Mouse (Mus musculus): Measurements from ENCODE around the gene Prex1. TPM values are rescaled to one million over a fixed set of nuclear protein-coding genes. Genes with fewer than 3 reads are reported as not detected.

Gene Prex1
- polyA plus RNA-seq, 1 experiment from 2014 or later = 11.6 TPM

- 73% methylated on average over 3 of the region's 3 CpGs for WGBS
- Histone ChIP-seq H3K4me1 (ENCODE audit: control insufficient read depth, insufficient read depth, low read length) (no peaks in the 10 kb centered on the region), H3K4me3 (ENCODE audit: low read length) (no peak overlapping the region), H3K4me2 (ENCODE audit: low read depth, low read length) (no peak overlapping the region), H3K27me3 (ENCODE audit: control insufficient read depth, insufficient read depth, low read length) (no peaks in the 10 kb centered on the region), H3K27ac (ENCODE audit: low read length) (no peak overlapping the region), H3K9me3 (replicated peaks; ENCODE audit: control insufficient read depth, low read length) (no peaks in the 10 kb centered on the region), H3K9ac (ENCODE audit: low read length) (no peak overlapping the region), H3K36me3 (ENCODE audit: control insufficient read depth, insufficient read depth) (peaks cover 21% of the 10 kb centered on the region)
- ATAC-seq (replicated peaks; ENCODE audit: extremely low read depth, insufficient read depth, low FRiP score) = peak; percentile 62; the same call in 1 of the 2 replicates
These were observed 129.1 kb downstream of the Prex1 start for GRCm38 (mm10) chr2:166584491-166584890.

GRCm38 (mm10) chr2:166583292-166583691 is 130.3 kb downstream of the Prex1 start:
- H3K27ac ChIP-seq (ENCODE audit: low read length) = no peak overlapping the region
- no peak overlapping the region for H3K4me3 ChIP-seq (ENCODE audit: low read length)
- H3K9ac ChIP-seq (ENCODE audit: low read length) = no peak overlapping the region
- H3K4me1 ChIP-seq (ENCODE audit: control insufficient read depth, insufficient read depth, low read length) = no peaks in the 10 kb centered on the region
- peaks cover 18% of the 10 kb centered on the region for H3K36me3 ChIP-seq (ENCODE audit: control insufficient read depth, insufficient read depth)
- no peaks in the 10 kb centered on the region for H3K9me3 ChIP-seq (replicated peaks; ENCODE audit: control insufficient read depth, low read length)
- ATAC-seq (replicated peaks; ENCODE audit: extremely low read depth, insufficient read depth, low FRiP score) = no peak
- 95% methylated on average over 5 of the region's 5 CpGs for WGBS
- H3K4me2 ChIP-seq (ENCODE audit: low read depth, low read length) = no peak overlapping the region
- H3K27me3 ChIP-seq (ENCODE audit: control insufficient read depth, insufficient read depth, low read length) = no peaks in the 10 kb centered on the region

GRCm38 (mm10) chr2:166581881-166582583 is 131.6 kb downstream of the Prex1 start:
- 87% methylated on average over 21 of the region's 21 CpGs for WGBS
- Histone ChIP-seq H3K9ac (ENCODE audit: low read length) (no peak overlapping the region), H3K27me3 (ENCODE audit: control insufficient read depth, insufficient read depth, low read length) (no peaks in the 10 kb centered on the region), H3K27ac (ENCODE audit: low read length) (no peak overlapping the region), H3K9me3 (replicated peaks; ENCODE audit: control insufficient read depth, low read length) (no peaks in the 10 kb centered on the region), H3K36me3 (ENCODE audit: control insufficient read depth, insufficient read depth) (peaks cover 18% of the 10 kb centered on the region), H3K4me2 (ENCODE audit: low read depth, low read length) (no peak overlapping the region), H3K4me3 (ENCODE audit: low read length) (no peak overlapping the region), H3K4me1 (ENCODE audit: control insufficient read depth, insufficient read depth, low read length) (peaks cover 8% of the 10 kb centered on the region)
- no peak for ATAC-seq (replicated peaks; ENCODE audit: extremely low read depth, insufficient read depth, low FRiP score)

- H3K36me3 ChIP-seq (ENCODE audit: control insufficient read depth, insufficient read depth) = peaks cover 9% of the 10 kb centered on the region; the same call in 1 of the 2 replicates
- H3K4me3 ChIP-seq (ENCODE audit: low read length) = no peak overlapping the region
- peaks cover 9% of the 10 kb centered on the region for H3K4me1 ChIP-seq (ENCODE audit: control insufficient read depth, insufficient read depth, low read length)
- whole genome bisulfite sequencing = 92% methylated on average over 5 of the region's 5 CpGs
- no peak overlapping the region for H3K27ac ChIP-seq (ENCODE audit: low read length)
- no peaks in the 10 kb centered on the region for H3K27me3 ChIP-seq (ENCODE audit: control insufficient read depth, insufficient read depth, low read length)
- ATAC-seq (replicated peaks; ENCODE audit: extremely low read depth, insufficient read depth, low FRiP score) = no peak
- H3K9me3 ChIP-seq (replicated peaks; ENCODE audit: control insufficient read depth, low read length) = no peaks in the 10 kb centered on the region
- no peak overlapping the region for H3K4me2 ChIP-seq (ENCODE audit: low read depth, low read length)
- H3K9ac ChIP-seq (ENCODE audit: low read length) = no peak overlapping the region
These were observed 133.8 kb downstream of the Prex1 start for GRCm38 (mm10) chr2:166579793-166580192.

- WGBS = 74% methylated on average over 10 of the region's 10 CpGs
- Histone ChIP-seq H3K9me3 (replicated peaks; ENCODE audit: control insufficient read depth, low read length) (no peaks in the 10 kb centered on the region), H3K27ac (ENCODE audit: low read length) (no peak overlapping the region), H3K27me3 (ENCODE audit: control insufficient read depth, insufficient read depth, low read length) (no peaks in the 10 kb centered on the region), H3K4me1 (ENCODE audit: control insufficient read depth, insufficient read depth, low read length) (peaks cover 9% of the 10 kb centered on the region), H3K36me3 (ENCODE audit: control insufficient read depth, insufficient read depth) (peaks cover 9% of the 10 kb centered on the region; the same call in 1 of the 2 replicates), H3K4me2 (ENCODE audit: low read depth, low read length) (no peak overlapping the region), H3K4me3 (ENCODE audit: low read length) (no peak overlapping the region), H3K9ac (ENCODE audit: low read length) (no peak overlapping the region)
- no peak for ATAC-seq (replicated peaks; ENCODE audit: extremely low read depth, insufficient read depth, low FRiP score)
These were observed 134.3 kb downstream of the Prex1 start for GRCm38 (mm10) chr2:166579361-166579760.

GRCm38 (mm10) chr2:166575419-166575818 is 138.2 kb downstream of the Prex1 start:
- no peak overlapping the region for H3K4me2 ChIP-seq (ENCODE audit: low read depth, low read length)
- no peak overlapping the region for H3K4me3 ChIP-seq (ENCODE audit: low read length)
- H3K27me3 ChIP-seq (ENCODE audit: control insufficient read depth, insufficient read depth, low read length) = no peaks in the 10 kb centered on the region; the same call in 1 of the 2 replicates
- peaks cover 9% of the 10 kb centered on the region for H3K4me1 ChIP-seq (ENCODE audit: control insufficient read depth, insufficient read depth, low read length)
- ATAC-seq (replicated peaks; ENCODE audit: extremely low read depth, insufficient read depth, low FRiP score) = no peak
- 66% methylated on average over 16 of the region's 17 CpGs for WGBS
- no peak overlapping the region for H3K27ac ChIP-seq (ENCODE audit: low read length)
- no peak overlapping the region for H3K9ac ChIP-seq (ENCODE audit: low read length)
- H3K36me3 ChIP-seq (ENCODE audit: control insufficient read depth, insufficient read depth) = 0 out of 2 replicates have a peak, but pooled peaks cover 2% of the 10 kb centered on the region
- H3K9me3 ChIP-seq (replicated peaks; ENCODE audit: control insufficient read depth, low read length) = no peaks in the 10 kb centered on the region

- no peak overlapping the region for H3K27ac ChIP-seq (ENCODE audit: low read length)
- 0 out of 2 replicates have a peak, but pooled peaks cover 2% of the 10 kb centered on the region for H3K36me3 ChIP-seq (ENCODE audit: control insufficient read depth, insufficient read depth)
- no peaks in the 10 kb centered on the region; the same call in 1 of the 2 replicates for H3K27me3 ChIP-seq (ENCODE audit: control insufficient read depth, insufficient read depth, low read length)
- H3K4me3 ChIP-seq (ENCODE audit: low read length) = no peak overlapping the region
- no peaks in the 10 kb centered on the region for H3K9me3 ChIP-seq (replicated peaks; ENCODE audit: control insufficient read depth, low read length)
- ATAC-seq (replicated peaks; ENCODE audit: extremely low read depth, insufficient read depth, low FRiP score) = no peak
- WGBS = 26% methylated on average over 7 of the region's 7 CpGs
- H3K4me2 ChIP-seq (ENCODE audit: low read depth, low read length) = no peak overlapping the region
- peaks cover 9% of the 10 kb centered on the region for H3K4me1 ChIP-seq (ENCODE audit: control insufficient read depth, insufficient read depth, low read length)
- H3K9ac ChIP-seq (ENCODE audit: low read length) = no peak overlapping the region
These were observed 138.7 kb downstream of the Prex1 start for GRCm38 (mm10) chr2:166574934-166575333.

GRCm38 (mm10) chr2:166573621-166574020 is 140.0 kb downstream of the Prex1 start:
- no peak overlapping the region for H3K4me2 ChIP-seq (ENCODE audit: low read depth, low read length)
- H3K27ac ChIP-seq (ENCODE audit: low read length) = no peak overlapping the region
- H3K4me1 ChIP-seq (ENCODE audit: control insufficient read depth, insufficient read depth, low read length) = peaks cover 9% of the 10 kb centered on the region
- H3K4me3 ChIP-seq (ENCODE audit: low read length) = no peak overlapping the region
- H3K9me3 ChIP-seq (replicated peaks; ENCODE audit: control insufficient read depth, low read length) = no peaks in the 10 kb centered on the region
- ATAC-seq (replicated peaks; ENCODE audit: extremely low read depth, insufficient read depth, low FRiP score) = no peak
- no peaks in the 10 kb centered on the region; the same call in 1 of the 2 replicates for H3K27me3 ChIP-seq (ENCODE audit: control insufficient read depth, insufficient read depth, low read length)
- WGBS = 71% methylated on average over 5 of the region's 5 CpGs
- H3K36me3 ChIP-seq (ENCODE audit: control insufficient read depth, insufficient read depth) = 0 out of 2 replicates have a peak, but pooled peaks cover 2% of the 10 kb centered on the region
- H3K9ac ChIP-seq (ENCODE audit: low read length) = no peak overlapping the region

- WGBS = 96% methylated on average over 3 of the region's 3 CpGs
- Histone ChIP-seq H3K4me2 (ENCODE audit: low read depth, low read length) (no peak overlapping the region), H3K27ac (ENCODE audit: low read length) (no peak overlapping the region), H3K4me1 (ENCODE audit: control insufficient read depth, insufficient read depth, low read length) (peaks cover 3% of the 10 kb centered on the region), H3K4me3 (ENCODE audit: low read length) (no peak overlapping the region), H3K9me3 (replicated peaks; ENCODE audit: control insufficient read depth, low read length) (no peaks in the 10 kb centered on the region), H3K36me3 (ENCODE audit: control insufficient read depth, insufficient read depth) (0 out of 2 replicates have a peak, but pooled peaks cover 2% of the 10 kb centered on the region), H3K27me3 (ENCODE audit: control insufficient read depth, insufficient read depth, low read length) (no peaks in the 10 kb centered on the region; the same call in 1 of the 2 replicates), H3K9ac (ENCODE audit: low read length) (no peak overlapping the region)
- ATAC-seq (replicated peaks; ENCODE audit: extremely low read depth, insufficient read depth, low FRiP score) = no peak
These were observed 141.3 kb downstream of the Prex1 start for GRCm38 (mm10) chr2:166572297-166572696.
